9 mouse cellular contexts compared by ENCODE assay signal in the genomic region with DNA sequence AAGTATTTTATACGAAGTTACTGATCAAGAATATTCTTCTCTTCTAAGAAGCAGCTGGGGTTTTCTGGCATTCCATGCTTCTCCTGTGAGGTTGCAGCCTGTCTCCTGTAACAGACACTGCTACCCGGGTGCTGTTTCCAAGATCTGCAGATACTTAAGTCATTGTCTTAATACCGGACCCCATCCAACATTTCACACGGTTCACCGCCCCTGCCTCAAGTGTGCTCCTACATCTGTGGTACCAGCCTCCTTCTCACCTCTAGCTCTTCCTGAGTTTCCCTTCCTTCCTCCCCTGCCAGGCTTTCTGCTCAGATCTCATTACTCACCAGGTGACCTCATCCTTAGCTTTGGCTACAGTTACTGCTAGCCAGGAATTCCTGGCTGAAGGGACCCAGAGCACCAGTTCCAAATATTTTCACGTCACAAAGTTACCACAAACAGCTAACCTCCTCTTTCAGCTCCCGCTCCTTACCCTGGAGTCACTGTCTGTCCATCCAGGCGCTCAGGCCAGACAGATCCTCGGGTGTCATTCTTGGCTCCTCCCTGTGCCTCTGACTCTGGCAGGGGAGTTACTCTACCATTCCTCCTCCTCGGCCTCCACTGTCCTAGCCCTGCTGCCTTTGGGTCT. TPM values are rescaled to one million over a fixed set of nuclear protein-coding genes. Genes with fewer than 3 reads are reported as not detected.
DNase-seq lines count a peak whose midpoint lies in the region; ATAC-seq and TF ChIP-seq lines count a peak whose summit lies in the region.
"Had no signal": no experiment of that assay in that cellular context is flagged by ENCODE, and none has a peak within 500 bp of the region (broad histone marks: within the 10 kb centered on the region; RNA-seq: fewer than 3 reads in every experiment).

No protein-coding gene starts in this region.

- intact Hi-C loops in left cerebral cortex, adult 2 months (cut with DNase I) = no loop called here

- DNase-seq in heart, embryonic 10.5 days (ENCODE audit: low spot score) = peak; percentile 69
- no peak for DNase-seq in heart, adult 11 months
- DNase-seq in midbrain, embryonic 11.5 days (ENCODE audit: low spot score, missing footprints) = no peak
- peak; percentile 62 for DNase-seq in brain, embryonic 14.5 days (ENCODE audit: low read depth)
- DNase-seq in left cerebral cortex, adult 2 months (ENCODE audit: extremely low spot score in 1 of 2, low spot score in 2 of 2) = no peak
- DNase-seq: layer of hippocampus, postnatal 36 days had no signal

- no peak overlapping the region for H3K4me3 ChIP-seq in heart, embryonic 10.5 days
- H3K4me3 ChIP-seq in midbrain, embryonic 13.5 days (replicated peaks) = no peak overlapping the region
- no peak overlapping the region for H3K4me3 ChIP-seq in midbrain, embryonic 11.5 days (ENCODE audit: low read depth, low read length)
- H3K4me3 ChIP-seq in olfactory bulb, adult 2 months (ENCODE audit: insufficient read depth, low read depth, low read length) = no peak overlapping the region
- H3K4me3 ChIP-seq in left cerebral cortex, adult 2 months = no peak overlapping the region
- H3K4me3 ChIP-seq: liver, embryonic 12.5 days had no signal

- no peak for TF ChIP-seq POLR2A in brain, embryonic 14.5 days (IDR thresholded peaks at IDR 0.05; ENCODE audit: borderline replicate concordance, extremely low read depth, insufficient read depth, insufficient read length, poor library complexity, severe bottlenecking)
- no peak for TF ChIP-seq POLR2A in olfactory bulb, adult 2 months (IDR thresholded peaks at IDR 0.05; ENCODE audit: insufficient read depth, low read depth, low read length)

- WGBS in heart, embryonic 10.5 days = 57% methylated on average over 10 of the region's 10 CpGs
- WGBS in midbrain, embryonic 13.5 days = 69% methylated on average over 10 of the region's 10 CpGs
- 74% methylated on average over 10 of the region's 10 CpGs for WGBS in midbrain, embryonic 11.5 days
- 41% methylated on average over 10 of the region's 10 CpGs for WGBS in olfactory bulb, adult 2 months

- H3K4me1 ChIP-seq in heart, embryonic 10.5 days = peaks cover 20% of the 10 kb centered on the region
- no peaks in the 10 kb centered on the region for H3K4me1 ChIP-seq in midbrain, embryonic 13.5 days (replicated peaks)
- H3K4me1 ChIP-seq in midbrain, embryonic 11.5 days (ENCODE audit: control insufficient read depth, insufficient read depth, low read length) = no peaks in the 10 kb centered on the region
- H3K4me1 ChIP-seq in olfactory bulb, adult 2 months (ENCODE audit: control insufficient read depth, insufficient read depth, low read length) = peaks cover 16% of the 10 kb centered on the region

- no peaks in the 10 kb centered on the region for H3K27me3 ChIP-seq in heart, embryonic 10.5 days (ENCODE audit: insufficient read depth, poor library complexity, severe bottlenecking)
- H3K27me3 ChIP-seq in midbrain, embryonic 13.5 days = no peaks in the 10 kb centered on the region
- H3K27me3 ChIP-seq in midbrain, embryonic 11.5 days (ENCODE audit: control insufficient read depth, insufficient read depth, low read length) = no peaks in the 10 kb centered on the region
- H3K27me3 ChIP-seq: liver, embryonic 12.5 days had no signal

- peaks cover 3% of the 10 kb centered on the region; the same call in 1 of the 2 replicates for H3K36me3 ChIP-seq in heart, embryonic 10.5 days
- H3K36me3 ChIP-seq in midbrain, embryonic 13.5 days = peaks cover 11% of the 10 kb centered on the region; the same call in 1 of the 2 replicates
- H3K36me3 ChIP-seq in midbrain, embryonic 11.5 days (ENCODE audit: control insufficient read depth, insufficient read depth, low read length) = no peaks in the 10 kb centered on the region
- H3K36me3 ChIP-seq: liver, embryonic 12.5 days had no signal

- ATAC-seq in midbrain, embryonic 13.5 days = no peak
- ATAC-seq in midbrain, embryonic 11.5 days (ENCODE audit: low FRiP score) = no peak
- ATAC-seq: liver, embryonic 12.5 days had no signal

- no peak for TF ChIP-seq CTCF in brain, embryonic 14.5 days (IDR thresholded peaks at IDR 0.05; ENCODE audit: borderline replicate concordance, extremely low read depth, insufficient read depth, insufficient read length)
- TF ChIP-seq CTCF in olfactory bulb, adult 2 months (IDR thresholded peaks at IDR 0.05; ENCODE audit: insufficient read depth, low read depth, low read length) = no peak
- no peak for TF ChIP-seq CTCF in left cerebral cortex, adult 2 months (IDR thresholded peaks at IDR 0.05)

- 0 out of 2 replicates have a peak overlapping the region, but pooled peaks have one; percentile 7 for H3K9ac ChIP-seq in midbrain, embryonic 13.5 days (replicated peaks)
- H3K9ac ChIP-seq in midbrain, embryonic 11.5 days (ENCODE audit: low read length) = no peak overlapping the region
- H3K9ac ChIP-seq: liver, embryonic 12.5 days had no signal

- H3K4me2 ChIP-seq in midbrain, embryonic 13.5 days (replicated peaks) = no peak overlapping the region
- H3K4me2 ChIP-seq in midbrain, embryonic 11.5 days = no peak overlapping the region
- H3K4me2 ChIP-seq: liver, embryonic 12.5 days had no signal

- no peaks in the 10 kb centered on the region for H3K9me3 ChIP-seq in heart, embryonic 10.5 days
- no peaks in the 10 kb centered on the region for H3K9me3 ChIP-seq in midbrain, embryonic 13.5 days
- no peaks in the 10 kb centered on the region for H3K9me3 ChIP-seq in midbrain, embryonic 11.5 days (ENCODE audit: control insufficient read depth, low read length)
- H3K9me3 ChIP-seq: liver, embryonic 12.5 days had no signal

- 0 out of 2 replicates have a peak overlapping the region, but pooled peaks have one; percentile 43 for H3K27ac ChIP-seq in heart, embryonic 10.5 days
- H3K27ac ChIP-seq in midbrain, embryonic 13.5 days = no peak overlapping the region
- no peak overlapping the region for H3K27ac ChIP-seq in midbrain, embryonic 11.5 days (ENCODE audit: low read depth, low read length)
- H3K27ac ChIP-seq in olfactory bulb, adult 2 months (ENCODE audit: insufficient read depth, low read depth, low read length) = peak overlapping the region; percentile 57
- no peak overlapping the region for H3K27ac ChIP-seq in left cerebral cortex, adult 2 months
- H3K27ac ChIP-seq: liver, embryonic 12.5 days had no signal

RNA-seq across cellular contexts. Expression of a gene that starts 12.7 kb away (rescaled TPM):
- 158 and 165 TPM in 2 replicates for polyA plus RNA-seq in heart, embryonic 10.5 days (2016; fragmentation: Nextera tagmentation; extraction: Ambion mirVana)
- 92.2 and 105 TPM in 2 replicates for polyA plus RNA-seq in midbrain, embryonic 13.5 days (2015; fragmentation: Nextera tagmentation; extraction: Ambion mirVana)
- 120 and 130 TPM in 2 replicates for polyA plus RNA-seq in midbrain, embryonic 11.5 days (2014; fragmentation: Nextera tagmentation; extraction: Ambion mirVana)
- 84.1 and 111 TPM in 2 replicates for polyA plus RNA-seq in brain, embryonic 14.5 days (2012; rRNA removed)
- not detected in 2 replicates for polyA plus RNA-seq in olfactory bulb, adult 2 months (2012; ENCODE audit: insufficient read depth, insufficient read length, low replicate concordance, missing spikeins)
- 100 to 1,000 TPM in 1 of 2 experiments, 10 to 100 TPM in 1; 94.0 to 113 TPM for total RNA-seq in left cerebral cortex, adult 2 months (2021)

RNA-seq across cellular contexts. Expression of a gene that starts 12.8 kb away (rescaled TPM):
- polyA plus RNA-seq in heart, embryonic 10.5 days (2016; fragmentation: Nextera tagmentation; extraction: Ambion mirVana) = 27.4 and 31.8 TPM in 2 replicates
- polyA plus RNA-seq in midbrain, embryonic 13.5 days (2015; fragmentation: Nextera tagmentation; extraction: Ambion mirVana) = 41.8 and 47.7 TPM in 2 replicates
- 44.6 and 50.5 TPM in 2 replicates for polyA plus RNA-seq in midbrain, embryonic 11.5 days (2014; fragmentation: Nextera tagmentation; extraction: Ambion mirVana)
- 26.7 and 28.7 TPM in 2 replicates for polyA plus RNA-seq in brain, embryonic 14.5 days (2012; rRNA removed)
- not detected in 2 replicates for polyA plus RNA-seq in olfactory bulb, adult 2 months (2012; ENCODE audit: insufficient read depth, insufficient read length, low replicate concordance, missing spikeins)
- total RNA-seq in left cerebral cortex, adult 2 months (2021) = 10 to 100 TPM; 40.7 to 45.6 TPM

RNA-seq across cellular contexts. Expression of a gene that starts 13.4 kb away (rescaled TPM):
- polyA plus RNA-seq in heart, embryonic 10.5 days (2016; fragmentation: Nextera tagmentation; extraction: Ambion mirVana) = 15.8 and 26.5 TPM in 2 replicates
- polyA plus RNA-seq in midbrain, embryonic 13.5 days (2015; fragmentation: Nextera tagmentation; extraction: Ambion mirVana) = 83.5 and 91.9 TPM in 2 replicates
- 38.2 and 39.4 TPM in 2 replicates for polyA plus RNA-seq in midbrain, embryonic 11.5 days (2014; fragmentation: Nextera tagmentation; extraction: Ambion mirVana)
- 321 and 358 TPM in 2 replicates for polyA plus RNA-seq in brain, embryonic 14.5 days (2012; rRNA removed)
- polyA plus RNA-seq in olfactory bulb, adult 2 months (2012; ENCODE audit: insufficient read depth, insufficient read length, low replicate concordance, missing spikeins) = 175 and 278 TPM in 2 replicates
- 100 to 1,000 TPM; 406 to 416 TPM for total RNA-seq in left cerebral cortex, adult 2 months (2021)

RNA-seq across cellular contexts. Expression of a gene that starts 15.4 kb away (rescaled TPM):
- 38.9 and 52.5 TPM in 2 replicates for polyA plus RNA-seq in heart, embryonic 10.5 days (2016; fragmentation: Nextera tagmentation; extraction: Ambion mirVana)
- 4.9 and 7.0 TPM in 2 replicates for polyA plus RNA-seq in midbrain, embryonic 13.5 days (2015; fragmentation: Nextera tagmentation; extraction: Ambion mirVana)
- polyA plus RNA-seq in midbrain, embryonic 11.5 days (2014; fragmentation: Nextera tagmentation; extraction: Ambion mirVana) = 11.9 and 13.1 TPM in 2 replicates
- 5.7 TPM in 2 replicates for polyA plus RNA-seq in brain, embryonic 14.5 days (2012; rRNA removed)
- polyA plus RNA-seq in olfactory bulb, adult 2 months (2012; ENCODE audit: insufficient read depth, insufficient read length, low replicate concordance, missing spikeins) = not detected in 2 replicates
- total RNA-seq in left cerebral cortex, adult 2 months (2021) = 1 to 10 TPM; 2.9 to 3.8 TPM

RNA-seq across cellular contexts. Expression of a gene that starts 30.9 kb away (rescaled TPM):
- 20.9 and 26.9 TPM in 2 replicates for polyA plus RNA-seq in heart, embryonic 10.5 days (2016; fragmentation: Nextera tagmentation; extraction: Ambion mirVana)
- 54.9 and 59.2 TPM in 2 replicates for polyA plus RNA-seq in midbrain, embryonic 13.5 days (2015; fragmentation: Nextera tagmentation; extraction: Ambion mirVana)
- 30.2 and 31.7 TPM in 2 replicates for polyA plus RNA-seq in midbrain, embryonic 11.5 days (2014; fragmentation: Nextera tagmentation; extraction: Ambion mirVana)
- polyA plus RNA-seq in brain, embryonic 14.5 days (2012; rRNA removed) = 12.4 and 38.7 TPM in 2 replicates
- 114 TPM in 1 of 2 replicates, not detected in the other for polyA plus RNA-seq in olfactory bulb, adult 2 months (2012; ENCODE audit: insufficient read depth, insufficient read length, low replicate concordance, missing spikeins)
- 10 to 100 TPM; 31.1 to 45.3 TPM for total RNA-seq in left cerebral cortex, adult 2 months (2021)

Comparison
In these comparisons a context has a peak if more than half of its experiments do, and no peak if none do; other contexts are left out.
1. DNase-seq: peak in heart, embryonic 10.5 days (single experiment) and brain, embryonic 14.5 days (single experiment); none in heart, adult 11 months (single experiment), midbrain, embryonic 11.5 days (single experiment) and left cerebral cortex, adult 2 months (0 of 2).
2. H3K27ac ChIP-seq: peak in heart, embryonic 10.5 days (single experiment) and olfactory bulb, adult 2 months (single experiment); none in midbrain, embryonic 13.5 days (single experiment), midbrain, embryonic 11.5 days (single experiment) and left cerebral cortex, adult 2 months (single experiment).
3. RNA of a gene that starts 12.7 kb away (polyA plus RNA-seq): 158 to 165 TPM in heart, embryonic 10.5 days, 120 to 130 TPM in midbrain, embryonic 11.5 days, 92.2 to 105 TPM in midbrain, embryonic 13.5 days and 84.1 to 111 TPM in brain, embryonic 14.5 days; not detected in olfactory bulb, adult 2 months; every median in the first group is over 10 times any median in the second.
4. RNA of a gene that starts 12.8 kb away (polyA plus RNA-seq): 44.6 to 50.5 TPM in midbrain, embryonic 11.5 days, 41.8 to 47.7 TPM in midbrain, embryonic 13.5 days, 26.7 to 28.7 TPM in brain, embryonic 14.5 days and 27.4 to 31.8 TPM in heart, embryonic 10.5 days; not detected in olfactory bulb, adult 2 months; every median in the first group is over 10 times any median in the second.